Mouse (Mus musculus) urinary bladder, postnatal 36 days (tissue): ENCODE measurements around the gene Hoxb7.

Experiments used
- DNase-seq, 2 experiments: peaks; one replicate each; pipeline ENCODE4 v3.0.0; 2022; ENCODE audit warnings: low spot score in 2 of 2, mixed read lengths in 1 of 2

The Hoxb7 gene

GRCm38 (mm10) chr11:96285771-96286738 lies at the start of gene Hoxb7:
Hoxb7 (plus strand) TSS chr11:96286623.
- peak in 1 of 2 experiments; percentile 70 for DNase-seq

DNA sequence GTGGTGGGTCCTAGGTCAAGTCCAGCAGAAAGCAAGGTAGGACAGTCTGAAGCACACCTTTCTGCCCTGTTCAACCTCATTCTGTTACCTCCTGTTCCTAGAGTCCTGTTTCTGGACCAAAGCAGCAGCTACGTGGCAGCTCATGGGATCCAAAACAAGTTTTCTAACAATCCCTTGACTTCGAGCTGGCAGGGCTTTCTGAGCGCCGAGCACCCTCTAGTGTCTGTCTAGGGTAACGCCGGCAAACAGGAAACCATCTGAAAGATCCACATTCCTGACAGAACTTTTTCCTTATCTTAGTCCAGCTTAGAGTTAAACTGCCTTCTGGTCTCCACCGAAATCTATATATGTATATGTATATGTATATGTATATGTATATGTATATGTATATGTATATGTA lies 46.2 kb upstream of the Hoxb7 start:
- DNase-seq: peak; percentile 36 to 41

DNA sequence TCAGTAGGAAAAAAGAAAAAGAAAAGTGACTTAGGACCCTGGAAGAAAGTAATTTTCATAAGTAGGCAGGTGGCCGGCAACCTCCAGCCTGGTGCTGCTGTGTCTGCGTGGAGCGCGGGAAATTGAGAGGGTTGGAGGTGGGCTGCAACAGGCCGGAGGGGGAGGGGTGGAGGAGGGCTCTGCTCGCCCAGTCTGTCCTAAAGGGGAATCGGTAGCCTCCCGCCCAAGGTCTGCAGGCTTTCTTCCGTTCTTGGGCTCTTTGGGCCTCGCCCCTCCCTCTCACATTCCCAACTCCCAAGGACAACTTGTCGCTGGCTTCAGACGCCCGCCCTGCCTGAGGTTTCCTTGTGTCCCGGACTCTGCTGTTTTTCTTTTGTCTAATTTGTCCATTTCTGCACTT lies 35.5 kb upstream of the Hoxb7 start:
- no peak for DNase-seq

GRCm38 (mm10) chr11:96251480-96252031 lies 34.9 kb upstream of the Hoxb7 start:
- no peak for DNase-seq

- no peak for DNase-seq
These were observed 33.8 kb upstream of the Hoxb7 start for GRCm38 (mm10) chr11:96252541-96253120.

- no peak for DNase-seq
These were observed 32.2 kb upstream of the Hoxb7 start for GRCm38 (mm10) chr11:96254221-96254620.

DNA sequence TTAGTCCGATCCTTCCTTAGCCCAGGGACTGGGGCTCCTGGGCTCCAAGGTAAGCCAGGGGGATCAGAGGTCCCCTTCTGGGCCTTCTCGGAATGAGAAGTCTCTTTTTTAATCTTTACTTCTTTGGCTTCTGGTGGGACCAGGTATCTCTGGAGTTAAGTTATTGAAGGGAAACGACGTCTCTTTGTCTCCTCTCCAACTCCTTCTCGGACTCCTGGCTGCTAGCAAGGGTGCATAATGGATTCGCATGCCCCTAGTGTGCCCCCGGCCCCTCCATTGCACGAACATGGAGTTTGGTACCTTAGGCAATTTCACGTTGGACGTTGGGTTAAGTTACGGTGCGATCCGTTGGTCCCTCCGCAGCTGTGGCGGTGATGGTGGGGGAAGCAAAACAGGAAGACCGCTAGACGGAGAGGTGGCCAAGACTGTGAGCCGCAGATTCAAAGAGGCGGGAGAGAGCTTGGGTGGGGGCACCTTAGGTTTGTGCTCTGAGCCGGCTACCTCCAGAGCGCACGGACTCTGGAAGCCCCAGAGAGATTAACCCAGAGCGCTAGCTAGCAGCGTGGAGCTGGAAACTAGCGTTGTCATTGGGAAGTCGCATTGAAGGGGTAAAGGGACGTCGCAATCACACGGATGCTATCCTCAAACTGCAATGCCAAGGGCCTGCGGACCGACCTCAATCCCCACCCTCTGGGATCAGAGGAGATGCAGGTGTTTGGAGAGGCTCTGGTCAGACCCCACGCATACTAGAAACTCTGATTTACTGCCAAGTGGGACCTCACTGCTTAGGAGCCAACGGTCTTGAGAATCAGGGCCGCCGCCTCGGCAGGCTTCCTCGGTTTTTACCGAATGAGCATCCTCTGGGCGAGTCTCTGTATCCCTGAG lies 31.1 kb upstream of the Hoxb7 start:
- no peak for DNase-seq

DNA sequence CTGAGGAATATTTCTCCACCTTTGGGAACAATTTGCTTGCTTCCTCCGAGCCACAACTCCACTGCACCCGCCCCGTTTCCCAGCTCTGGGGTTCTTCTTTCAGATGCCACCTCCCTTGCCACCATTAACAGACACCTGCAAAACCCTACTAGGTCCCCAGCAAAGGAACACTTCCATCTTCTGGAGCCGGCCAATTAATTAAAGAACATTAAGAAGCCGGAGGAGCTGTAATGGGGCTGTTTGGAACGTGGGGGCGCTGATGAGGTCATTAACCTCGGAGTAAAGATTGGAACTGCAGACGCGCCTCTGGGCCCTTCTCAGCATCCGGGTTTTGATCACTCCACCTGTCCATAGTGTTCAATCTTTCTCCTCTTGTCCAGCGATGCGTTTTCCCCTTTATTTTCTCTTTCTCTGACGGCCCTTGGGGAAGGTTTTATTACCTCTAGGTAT lies 30.4 kb upstream of the Hoxb7 start:
- no peak for DNase-seq

DNA sequence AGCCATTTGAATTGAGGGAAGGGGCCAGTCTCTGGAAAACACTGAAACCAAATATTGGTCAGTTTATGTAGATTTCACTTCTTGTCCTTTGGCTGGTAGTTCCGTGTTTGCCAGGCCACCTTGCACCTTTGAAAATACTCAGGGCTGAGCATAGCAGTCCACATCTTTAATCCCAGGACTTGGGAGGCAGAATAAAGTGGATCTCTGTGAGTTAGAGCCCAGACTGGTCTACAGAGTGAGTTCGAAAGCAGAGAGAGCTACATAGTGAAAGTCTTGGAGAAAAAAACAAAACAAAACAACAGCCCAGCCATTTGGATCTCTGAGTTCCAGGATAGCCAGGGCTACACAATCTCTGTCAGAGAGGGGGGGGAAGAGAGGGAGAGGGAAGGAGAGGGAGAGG lies 29.3 kb upstream of the Hoxb7 start:
- no peak for DNase-seq

GRCm38 (mm10) chr11:96259038-96259437 lies 27.4 kb upstream of the Hoxb7 start:
- DNase-seq: no peak

DNA sequence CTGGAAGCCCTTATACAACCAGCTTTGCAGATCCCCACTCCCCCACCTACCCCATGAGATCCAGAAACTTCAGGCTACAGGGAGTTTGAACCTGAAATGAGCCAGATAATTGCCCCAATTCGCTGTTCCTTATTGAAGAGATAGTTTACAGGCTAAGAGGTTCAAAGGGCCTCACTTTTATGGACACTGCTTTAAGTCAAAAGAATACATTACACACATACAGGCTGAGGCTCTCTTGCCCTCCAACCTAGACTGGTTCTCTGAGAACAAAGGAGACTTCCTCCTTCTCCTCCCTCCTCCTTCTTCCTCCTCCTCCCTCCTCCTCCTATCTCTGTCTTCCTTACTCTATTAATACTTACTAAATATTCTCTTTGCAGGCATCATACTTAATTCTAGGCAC lies 26.9 kb upstream of the Hoxb7 start:
- no peak for DNase-seq

DNA sequence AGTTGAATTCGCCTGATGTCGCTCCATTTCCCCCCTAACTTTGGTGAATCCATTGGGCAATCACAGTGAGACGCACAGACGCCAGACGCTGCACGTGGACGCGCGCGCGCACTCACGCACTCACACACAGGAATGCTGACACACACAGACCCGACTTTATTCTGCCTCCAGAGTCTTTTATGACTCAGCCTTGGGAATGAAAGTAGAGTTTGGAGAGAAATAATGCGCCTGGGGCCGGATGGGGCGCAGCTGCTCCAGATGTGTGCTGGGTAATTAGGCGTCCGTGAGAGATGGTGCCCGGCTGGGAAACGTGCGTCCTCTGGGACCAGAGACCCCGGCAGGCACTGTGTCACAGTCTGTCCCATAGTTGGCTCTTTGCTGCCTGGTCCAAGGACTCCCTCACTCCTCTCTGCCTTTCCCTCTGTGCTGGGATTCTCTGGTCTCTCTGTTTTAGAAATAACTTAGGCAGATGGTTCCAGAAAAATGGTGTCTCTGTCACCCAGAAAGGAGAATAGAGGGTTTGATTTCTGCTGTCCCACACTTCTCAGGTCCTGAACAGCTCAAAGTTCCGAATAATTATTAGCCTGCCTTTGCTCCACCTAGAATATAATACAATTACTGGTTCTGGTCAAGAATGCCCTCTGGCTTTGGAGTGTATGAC lies 26.0 kb upstream of the Hoxb7 start:
- no peak for DNase-seq

DNA sequence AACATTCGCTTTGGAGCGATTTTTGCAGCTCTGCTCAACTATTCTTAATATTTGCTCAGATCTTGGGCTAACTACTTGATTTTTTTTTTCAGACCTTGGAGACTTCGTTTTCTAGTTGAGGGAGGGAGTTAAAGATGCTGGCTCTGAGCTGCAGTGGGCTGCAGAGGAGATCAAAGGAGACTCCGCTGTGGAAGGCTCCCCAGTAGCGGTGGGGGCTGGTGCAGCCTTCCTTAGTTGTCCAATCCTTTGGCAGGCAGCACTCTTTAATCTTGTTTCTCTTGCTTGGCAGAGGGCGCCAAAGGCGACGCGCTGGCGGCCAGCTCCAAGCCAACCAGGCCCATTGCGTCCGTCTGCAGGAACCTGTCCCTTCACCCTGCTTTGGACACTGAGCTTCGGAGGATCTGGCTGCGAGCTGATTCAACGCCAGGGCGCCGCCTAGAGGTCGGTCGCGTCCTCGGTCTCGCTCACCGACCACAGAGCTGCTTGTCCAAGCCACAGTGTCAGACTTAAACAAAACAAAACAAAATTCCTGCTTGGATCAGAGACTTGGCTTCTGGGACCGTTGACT lies 25.0 kb upstream of the Hoxb7 start:
- DNase-seq: peak; percentile 53 to 80

- DNase-seq: no peak
These were observed 24.1 kb upstream of the Hoxb7 start for GRCm38 (mm10) chr11:96262262-96262830.

DNA sequence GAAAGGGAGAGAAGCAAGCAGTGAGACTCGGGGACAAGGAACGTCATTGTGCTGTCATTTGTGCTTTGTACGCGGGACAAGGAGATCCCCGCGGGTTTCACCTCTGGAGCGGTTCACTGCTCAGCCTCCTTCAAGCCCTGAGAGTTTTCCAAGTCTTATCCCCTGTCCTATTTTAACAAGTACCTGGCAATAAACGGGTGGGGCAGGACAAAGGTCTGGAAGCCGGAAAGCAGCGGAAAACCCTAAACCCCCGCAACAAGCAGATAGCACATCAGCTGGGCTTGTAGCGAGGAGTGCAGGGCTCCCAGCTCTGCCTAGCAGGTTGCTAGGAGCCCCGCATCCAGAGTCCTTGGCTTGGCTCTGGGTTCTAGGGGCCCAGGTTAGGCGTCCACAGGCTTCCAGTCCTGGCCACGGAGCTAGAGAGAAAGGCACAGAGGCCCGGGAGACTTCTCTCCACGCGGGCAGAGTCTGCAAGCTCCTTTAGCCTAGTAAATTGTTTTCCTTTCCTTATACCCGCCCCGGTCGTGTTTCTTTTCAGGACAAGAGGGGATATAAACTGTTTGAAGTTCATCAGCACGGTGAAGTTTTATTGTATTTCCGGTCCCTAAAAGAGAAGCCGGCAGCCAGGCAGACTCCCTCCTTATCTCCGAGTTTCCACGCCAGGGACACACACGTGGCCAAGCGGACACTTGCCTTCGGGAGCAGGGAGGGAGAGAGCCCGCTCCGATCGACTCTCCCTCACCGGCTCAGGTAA lies 22.6 kb upstream of the Hoxb7 start:
- DNase-seq: no peak

GRCm38 (mm10) chr11:96264390-96265020 lies 21.9 kb upstream of the Hoxb7 start:
- DNase-seq: no peak

GRCm38 (mm10) chr11:96265954-96266353 lies 20.5 kb upstream of the Hoxb7 start:
- no peak for DNase-seq

GRCm38 (mm10) chr11:96267021-96267920 lies 19.2 kb upstream of the Hoxb7 start:
- no peak for DNase-seq
